In genomic region chr9:78401596-78401995, GRCm38 (mm10) we compare ENCODE assay signal across 31 mouse cellular contexts. TPM values are rescaled to one million over a fixed set of nuclear protein-coding genes. Genes with fewer than 3 reads are reported as not detected.
DNase-seq lines count a peak whose midpoint lies in the region; ATAC-seq and TF ChIP-seq lines count a peak whose summit lies in the region.
"Had no signal": no experiment of that assay in that cellular context is flagged by ENCODE, and none has a peak within 500 bp of the region (broad histone marks: within the 10 kb centered on the region; RNA-seq: fewer than 3 reads in every experiment).

No protein-coding gene starts in this region.

- TF ChIP-seq EP300 in CH12.LX (IDR thresholded peaks at IDR 0.05; ENCODE audit: low read length): no peak

- in situ Hi-C loops in CH12.LX (cut with MboI; ENCODE audit: low pct_ligation_motif_present, low pct_unique_long_range_greater_than_20kb, low sequenced_read_pairs): no loop called here

- H3K36me3 ChIP-seq in CH12.LX (replicated peaks in 1 of 2; ENCODE audit: control insufficient read depth in 1 of 2, insufficient read depth in 1 of 2, low read length in 1 of 2): no peaks in the 10 kb centered on the region
- H3K36me3 ChIP-seq in forebrain, embryonic 12.5 days (replicated peaks): no peaks in the 10 kb centered on the region
- H3K36me3 ChIP-seq: embryonic facial prominence, embryonic 13.5 days; embryonic facial prominence, embryonic 15.5 days; forebrain, embryonic 10.5 days; forebrain, embryonic 15.5 days had no signal

- H3K4me1 ChIP-seq in CH12.LX (ENCODE audit: control insufficient read depth in 1 of 2, insufficient read depth in 2 of 2): peaks cover 0 to 2% of the 10 kb centered on the region in 2 experiments; a peak in 1 of 4 replicates
- H3K4me1 ChIP-seq in forebrain, embryonic 12.5 days: no peaks in the 10 kb centered on the region
- H3K4me1 ChIP-seq: embryonic facial prominence, embryonic 13.5 days; embryonic facial prominence, embryonic 15.5 days; forebrain, embryonic 10.5 days; forebrain, embryonic 13.5 days; forebrain, embryonic 15.5 days had no signal

- H3K4me2 ChIP-seq in CH12.LX (ENCODE audit: insufficient read depth, low read depth, poor library complexity, severe bottlenecking): no peak overlapping the region; the same call in 1 of the 2 replicates
- H3K4me2 ChIP-seq in forebrain, embryonic 12.5 days: no peak overlapping the region
- H3K4me2 ChIP-seq: embryonic facial prominence, embryonic 13.5 days; embryonic facial prominence, embryonic 15.5 days; forebrain, embryonic 13.5 days; forebrain, embryonic 15.5 days had no signal

- peak; percentile 17 for DNase-seq in heart, adult 11 months
- DNase-seq in heart, adult 8-10 months (ENCODE audit: low spot score): no peak
- DNase-seq in CH12.LX (ENCODE audit: extremely low read depth): no peak
- DNase-seq in induced T-regulatory cell, adult 2 months (ENCODE audit: low read depth): peak; percentile 56
- no peak for DNase-seq in urinary bladder, adult 18-20 months (ENCODE audit: low spot score in 2 of 2)
- DNase-seq in adrenal gland, postnatal 14 days: no peak
- DNase-seq: adrenal gland, adult 8-10 months; adrenal gland, postnatal 25 days; B cell, adult 2 months; cerebellum, adult 11 months; cerebellum, adult 18-20 months; cerebellum, adult 8-10 months; cerebellum, adult 9-11 months; cerebellum, postnatal 14 days; cerebellum, postnatal 36 days; embryo, embryonic 11 days; forebrain, postnatal 0 days had no signal

- no peaks in the 10 kb centered on the region for H3K9me3 ChIP-seq in CH12.LX (replicated peaks; ENCODE audit: low read length)
- no peaks in the 10 kb centered on the region for H3K9me3 ChIP-seq in forebrain, embryonic 12.5 days
- H3K9me3 ChIP-seq: embryonic facial prominence, embryonic 13.5 days; embryonic facial prominence, embryonic 15.5 days; forebrain, embryonic 10.5 days; forebrain, embryonic 13.5 days; forebrain, embryonic 15.5 days had no signal

- no peak for TF ChIP-seq CTCF in CH12.LX (conservative IDR thresholded peaks at IDR 0.05 in 1 of 2, IDR thresholded peaks at IDR 0.05 in 1 of 2; ENCODE audit: low read depth in 2 of 2, low read length in 2 of 2)

- TF ChIP-seq RAD21 in CH12.LX (IDR thresholded peaks at IDR 0.05; ENCODE audit: low read depth, low read length): no peak

- TF ChIP-seq POLR2A in CH12.LX (IDR thresholded peaks at IDR 0.05; ENCODE audit: low read depth, low read length): no peak

- no peaks in the 10 kb centered on the region for H3K79me2 ChIP-seq in CH12.LX (replicated peaks; ENCODE audit: control insufficient read depth, extremely low read depth, insufficient read depth, poor library complexity, severe bottlenecking)

- H3K4me3 ChIP-seq in CH12.LX (replicated peaks in 1 of 3; ENCODE audit: low read depth in 2 of 3, low read length in 2 of 3, poor library complexity in 1 of 3): no peak overlapping the region
- no peak overlapping the region for H3K4me3 ChIP-seq in forebrain, embryonic 12.5 days (replicated peaks)
- H3K4me3 ChIP-seq: embryonic facial prominence, embryonic 13.5 days; embryonic facial prominence, embryonic 15.5 days; erythroblast, embryonic 14.5 days; forebrain, embryonic 10.5 days; forebrain, embryonic 13.5 days; forebrain, embryonic 15.5 days had no signal

- no peak overlapping the region for H3K27ac ChIP-seq in CH12.LX (ENCODE audit: insufficient read depth, low read depth)
- H3K27ac ChIP-seq in forebrain, embryonic 12.5 days: no peak overlapping the region
- H3K27ac ChIP-seq: embryonic facial prominence, embryonic 13.5 days; embryonic facial prominence, embryonic 15.5 days; forebrain, embryonic 10.5 days; forebrain, embryonic 13.5 days; forebrain, embryonic 15.5 days had no signal

- H3K9ac ChIP-seq in CH12.LX (ENCODE audit: insufficient read depth, low read depth): no peak overlapping the region
- H3K9ac ChIP-seq in forebrain, embryonic 12.5 days: no peak overlapping the region
- H3K9ac ChIP-seq: embryonic facial prominence, embryonic 13.5 days; embryonic facial prominence, embryonic 15.5 days; forebrain, embryonic 13.5 days; forebrain, embryonic 15.5 days; forebrain, postnatal 0 days had no signal

- dilution Hi-C loops in CH12.LX (cut with MboI; ENCODE audit: extremely low pct_ligation_motif_present, extremely low pct_unique_long_range_greater_than_20kb, low sequenced_read_pairs): no loop called here

- ATAC-seq in forebrain, embryonic 12.5 days (ENCODE audit: low FRiP score): no peak
- ATAC-seq: forebrain, embryonic 13.5 days; forebrain, embryonic 15.5 days; forebrain, postnatal 0 days had no signal

- 87% methylated on average over 7 of the region's 7 CpGs for WGBS in forebrain, embryonic 12.5 days

- H3K27me3 ChIP-seq in CH12.LX (replicated peaks): no peaks in the 10 kb centered on the region
- H3K27me3 ChIP-seq in forebrain, embryonic 12.5 days: peaks cover 14% of the 10 kb centered on the region

TF ChIP-seq in CH12.LX, 34 proteins besides CTCF, POLR2A, EP300 and RAD21:
- TF ChIP-seq ZMIZ1 (IDR thresholded peaks at IDR 0.05; ENCODE audit: low read depth, low read length): no peak
- TF ChIP-seq BHLHE40 (IDR thresholded peaks at IDR 0.05; ENCODE audit: low read depth, low read length): peak; percentile 58
TF ChIP-seq in CH12.LX: peak in this region for 1.

RNA-seq across cellular contexts. Expression of gene Ddx43, which starts 6.0 kb away (rescaled TPM):
- not detected for total RNA-seq in heart, adult 8-10 months (2022)
- total RNA-seq in CH12.LX (2012; rRNA removed): not detected in 2 replicates
- total RNA-seq in CH12.LX (2014; rRNA removed): not detected in 2 replicates
- polyA plus RNA-seq in CH12.LX (2012; ENCODE audit: insufficient read length, low read depth): not detected in 2 replicates
- 0.17 and 0.27 TPM in 2 replicates for polyA plus RNA-seq in forebrain, embryonic 12.5 days (2016; fragmentation: Nextera tagmentation; extraction: Ambion mirVana)
- total RNA-seq in adrenal gland, postnatal 14 days (2021): 0.15 TPM in 1 of 2 replicates, not detected in the other
- total RNA-seq: adrenal gland, adult 18-20 months; adrenal gland, adult 8-10 months; adrenal gland, postnatal 25 days had no signal
- polyA plus RNA-seq: embryonic facial prominence, embryonic 11.5 days; erythroblast, embryonic 14.5 days had no signal

RNA-seq across cellular contexts. Expression of gene Ooep, which starts 23.1 kb away (rescaled TPM):
- not detected for total RNA-seq in heart, adult 8-10 months (2022)
- total RNA-seq in CH12.LX (2012; rRNA removed): not detected in 2 replicates
- total RNA-seq in CH12.LX (2014; rRNA removed): not detected in 2 replicates
- not detected in 2 replicates for polyA plus RNA-seq in CH12.LX (2012; ENCODE audit: insufficient read length, low read depth)
- 5.6 and 6.3 TPM in 2 replicates for polyA plus RNA-seq in forebrain, embryonic 12.5 days (2016; fragmentation: Nextera tagmentation; extraction: Ambion mirVana)
- not detected in 2 replicates for total RNA-seq in adrenal gland, postnatal 14 days (2021)
- total RNA-seq: adrenal gland, adult 18-20 months; adrenal gland, adult 8-10 months; adrenal gland, postnatal 25 days; common myeloid progenitor, adult 5-6 weeks; MEL had no signal
- polyA plus RNA-seq: erythroblast, embryonic 14.5 days had no signal

RNA-seq across cellular contexts. Expression of gene Dppa5a, which starts 33.6 kb away (rescaled TPM):
- not detected for total RNA-seq in heart, adult 8-10 months (2022)
- total RNA-seq in CH12.LX (2012; rRNA removed) (not detected in 2 replicates), CH12.LX (2014; rRNA removed) (not detected in 2 replicates)
- polyA plus RNA-seq in CH12.LX (2012; ENCODE audit: insufficient read length, low read depth): not detected in 2 replicates
- polyA plus RNA-seq in forebrain, embryonic 12.5 days (2016; fragmentation: Nextera tagmentation; extraction: Ambion mirVana): 0.81 and 1.8 TPM in 2 replicates
- total RNA-seq in adrenal gland, postnatal 14 days (2021): not detected in 2 replicates
- total RNA-seq: adrenal gland, adult 18-20 months; adrenal gland, adult 8-10 months; adrenal gland, postnatal 25 days; adrenal gland, postnatal 4 days; common myeloid progenitor, adult 5-6 weeks; MEL had no signal
- polyA plus RNA-seq: embryonic facial prominence, embryonic 11.5 days; erythroblast, embryonic 14.5 days; forebrain, embryonic 10.5 days had no signal

RNA-seq across cellular contexts. Expression of gene Cgas, which starts 41.4 kb away (rescaled TPM):
- total RNA-seq in heart, adult 8-10 months (2022): under 1 TPM; 0.16 to 0.44 (median 0.28) TPM
- total RNA-seq in CH12.LX (2012; rRNA removed) (not detected in 2 replicates), CH12.LX (2014; rRNA removed) (not detected in 2 replicates)
- polyA plus RNA-seq in CH12.LX (2012; ENCODE audit: insufficient read length, low read depth): not detected in 2 replicates
- 0.46 and 0.69 TPM in 2 replicates for polyA plus RNA-seq in forebrain, embryonic 12.5 days (2016; fragmentation: Nextera tagmentation; extraction: Ambion mirVana)
- 1.4 and 1.6 TPM in 2 replicates for total RNA-seq in adrenal gland, postnatal 14 days (2021)

RNA-seq across cellular contexts. Expression of gene Gsta2, which starts 46.0 kb away (rescaled TPM):
- total RNA-seq in heart, adult 8-10 months (2022): 1 to 10 TPM; 1.4 to 4.4 (median 2.6) TPM
- total RNA-seq in CH12.LX (2012; rRNA removed) (not detected in 2 replicates), CH12.LX (2014; rRNA removed) (not detected in 2 replicates)
- not detected in 2 replicates for polyA plus RNA-seq in CH12.LX (2012; ENCODE audit: insufficient read length, low read depth)
- not detected in 2 replicates for polyA plus RNA-seq in forebrain, embryonic 12.5 days (2016; fragmentation: Nextera tagmentation; extraction: Ambion mirVana)
- 3.3 TPM in 1 of 2 replicates, not detected in the other for total RNA-seq in adrenal gland, postnatal 14 days (2021)
- total RNA-seq: common myeloid progenitor, adult 5-6 weeks; ES-E14; forebrain, postnatal 0 days; MEL had no signal
- polyA plus RNA-seq: brain, embryonic 14.5 days; embryonic facial prominence, embryonic 11.5 days; erythroblast, embryonic 14.5 days; forebrain, embryonic 10.5 days; forebrain, embryonic 13.5 days; forebrain, embryonic 15.5 days; forebrain, postnatal 0 days had no signal

Comparison
In these comparisons a context has a peak if more than half of its experiments do, and no peak if none do; other contexts are left out.
1. DNase-seq: peak in heart, adult 11 months (single experiment) and induced T-regulatory cell, adult 2 months (single experiment); none in heart, adult 8-10 months (single experiment), CH12.LX (single experiment), urinary bladder, adult 18-20 months (0 of 2) and adrenal gland, postnatal 14 days (single experiment).